Mouse (Mus musculus): Measurements from ENCODE around the gene Hsd17b11. TPM values are rescaled to one million over a fixed set of nuclear protein-coding genes. Genes with fewer than 3 reads are reported as not detected.
A peak's percentile ranks its signal among the peaks of the same experiment; 100 is the strongest.
"Not testable (repeated sequence)": the region's sequence is repeated elsewhere in the genome, so short reads cannot be mapped to it uniquely, and the experiment has no call there.

Gene Hsd17b11
- polyA plus RNA-seq, 1 experiment from 2014 or later, result 6.2 TPM

DNA sequence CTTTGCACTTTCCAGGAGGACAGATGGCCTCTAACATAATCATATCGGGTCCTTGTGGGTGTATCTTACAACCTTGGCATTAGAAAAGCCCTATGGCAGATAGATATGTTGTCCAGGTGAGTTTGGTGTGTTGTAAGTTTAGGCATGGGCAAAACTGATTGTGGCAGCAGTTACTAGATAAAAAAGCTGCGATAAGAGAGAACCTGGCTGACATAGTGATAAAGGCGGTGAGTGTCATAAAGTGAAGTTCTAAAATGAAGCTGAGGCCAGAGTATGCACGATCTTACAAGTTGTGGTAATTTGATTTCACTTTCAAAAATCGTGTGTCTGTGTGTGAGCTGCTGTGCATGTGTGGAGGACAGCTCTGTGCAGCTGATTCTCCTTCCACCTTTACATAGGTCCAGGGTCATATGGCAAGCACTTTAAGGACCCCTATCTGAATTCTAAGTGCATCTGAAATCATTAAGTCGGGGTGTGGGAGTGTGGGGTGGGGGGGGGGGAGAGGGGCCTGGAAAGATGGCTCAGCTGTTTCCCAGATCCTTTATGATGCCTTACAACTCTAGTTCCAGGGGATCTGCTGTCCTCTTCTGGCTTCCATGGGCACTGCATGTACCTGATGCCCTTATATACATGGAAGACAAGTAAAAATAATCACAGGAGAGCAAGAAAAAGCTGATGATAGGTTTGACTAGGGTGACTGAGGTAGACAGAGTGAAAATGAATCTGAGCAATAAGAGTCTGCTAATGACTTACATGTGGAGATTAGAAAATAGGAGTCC is 17.6 kb upstream of the Hsd17b11 start:
- WGBS, result 64% methylated on average over 6 of the region's 6 CpGs
- ATAC-seq (ENCODE audit: low read depth), result no peak
- H3K9me3 ChIP-seq (ENCODE audit: control insufficient read depth, low read length), result no peaks in the 10 kb centered on the region
- H3K4me3 ChIP-seq (ENCODE audit: low read length), result no peak overlapping the region
- no peak overlapping the region for H3K27ac ChIP-seq (ENCODE audit: low read length)
- no peaks in the 10 kb centered on the region for H3K27me3 ChIP-seq (ENCODE audit: control insufficient read depth, insufficient read depth, low read depth, low read length)
- no peak overlapping the region for H3K9ac ChIP-seq (ENCODE audit: low read length)
- H3K36me3 ChIP-seq (ENCODE audit: control insufficient read depth, insufficient read depth, low read length), result no peaks in the 10 kb centered on the region
- no peaks in the 10 kb centered on the region for H3K4me1 ChIP-seq (replicated peaks; ENCODE audit: control insufficient read depth, insufficient read depth, low read length)
- H3K4me2 ChIP-seq (ENCODE audit: low read depth, low read length), result no peak overlapping the region

DNA sequence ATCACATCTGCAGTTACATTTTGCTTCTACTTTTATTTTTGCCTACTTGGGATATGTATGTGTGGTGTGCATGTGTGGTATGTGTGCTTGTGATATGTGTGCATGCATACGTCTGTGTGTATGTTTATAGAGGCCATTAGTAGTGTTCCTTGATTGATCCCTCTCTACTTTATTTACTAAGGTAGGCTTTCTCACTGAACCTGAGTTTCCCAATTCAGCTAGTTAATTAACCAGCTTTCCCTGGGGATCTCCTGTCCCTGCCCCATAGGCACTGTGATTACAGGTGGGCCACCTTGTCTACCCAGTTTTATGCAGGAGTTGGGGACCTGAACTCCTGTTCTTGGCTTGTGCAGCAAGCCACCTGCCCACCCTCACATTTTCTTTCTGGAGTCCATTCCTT is 15.0 kb upstream of the Hsd17b11 start:
- Histone ChIP-seq H3K27me3 (ENCODE audit: control insufficient read depth, insufficient read depth, low read depth, low read length) (no peaks in the 10 kb centered on the region), H3K4me3 (ENCODE audit: low read length) (no peak overlapping the region), H3K27ac (ENCODE audit: low read length) (no peak overlapping the region), H3K9me3 (ENCODE audit: control insufficient read depth, low read length) (no peaks in the 10 kb centered on the region), H3K9ac (ENCODE audit: low read length) (no peak overlapping the region), H3K4me1 (replicated peaks; ENCODE audit: control insufficient read depth, insufficient read depth, low read length) (no peaks in the 10 kb centered on the region), H3K4me2 (ENCODE audit: low read depth, low read length) (no peak overlapping the region), H3K36me3 (ENCODE audit: control insufficient read depth, insufficient read depth, low read length) (no peaks in the 10 kb centered on the region)
- no peak for ATAC-seq (ENCODE audit: low read depth)
- WGBS, result 80% methylated on average over 1 of the region's 1 CpGs

DNA sequence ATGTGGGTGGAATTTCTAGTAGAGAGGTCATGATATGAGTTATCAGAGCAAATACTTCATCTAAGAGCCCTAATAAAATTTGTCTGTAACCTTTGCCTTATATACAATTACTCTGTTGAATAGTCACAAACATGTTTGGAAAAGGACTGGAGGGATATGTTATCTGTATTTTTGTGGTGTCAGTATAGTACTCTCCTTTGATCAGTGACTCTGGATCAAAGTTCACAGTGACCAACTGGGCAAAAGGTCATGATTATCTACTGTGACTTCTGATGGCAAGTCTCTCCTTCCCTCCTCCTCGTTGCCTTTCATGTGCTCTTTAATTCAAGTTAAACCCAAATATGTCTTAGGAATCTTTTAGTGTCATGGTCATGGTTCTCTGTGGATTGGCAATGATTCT is 14.1 kb upstream of the Hsd17b11 start:
- no peak overlapping the region for H3K4me2 ChIP-seq (ENCODE audit: low read depth, low read length)
- H3K4me3 ChIP-seq (ENCODE audit: low read length), result no peak overlapping the region
- no peak overlapping the region for H3K9ac ChIP-seq (ENCODE audit: low read length)
- H3K4me1 ChIP-seq (replicated peaks; ENCODE audit: control insufficient read depth, insufficient read depth, low read length), result no peaks in the 10 kb centered on the region
- no peak for ATAC-seq (ENCODE audit: low read depth)
- H3K27ac ChIP-seq (ENCODE audit: low read length), result no peak overlapping the region
- no peaks in the 10 kb centered on the region for H3K36me3 ChIP-seq (ENCODE audit: control insufficient read depth, insufficient read depth, low read length)
- H3K27me3 ChIP-seq (ENCODE audit: control insufficient read depth, insufficient read depth, low read depth, low read length), result no peaks in the 10 kb centered on the region
- WGBS, result 24% methylated on average over 1 of the region's 1 CpGs
- no peaks in the 10 kb centered on the region for H3K9me3 ChIP-seq (ENCODE audit: control insufficient read depth, low read length)

DNA sequence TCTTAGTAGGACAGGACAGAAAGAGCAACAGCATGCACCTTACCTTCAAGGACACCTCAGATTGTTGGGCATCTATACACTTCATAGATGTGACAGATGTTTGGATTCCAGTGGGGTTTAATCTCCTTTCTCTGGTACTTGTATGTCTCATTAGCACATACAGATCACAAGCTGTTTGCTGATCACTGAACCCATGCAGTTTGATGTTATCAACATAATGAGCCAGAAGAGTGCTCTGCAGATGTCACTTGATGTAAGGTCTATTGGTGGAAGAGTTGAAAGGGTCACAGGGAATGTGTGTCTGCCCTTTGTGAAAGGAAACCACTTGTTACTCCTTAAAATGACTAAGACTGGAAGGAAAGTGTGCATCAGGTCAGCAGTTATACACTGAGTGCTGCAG is 13.3 kb upstream of the Hsd17b11 start:
- no peak overlapping the region for H3K27ac ChIP-seq (ENCODE audit: low read length)
- no peak overlapping the region for H3K9ac ChIP-seq (ENCODE audit: low read length)
- H3K9me3 ChIP-seq (ENCODE audit: control insufficient read depth, low read length), result no peaks in the 10 kb centered on the region
- no peak overlapping the region for H3K4me3 ChIP-seq (ENCODE audit: low read length)
- no peak overlapping the region for H3K4me2 ChIP-seq (ENCODE audit: low read depth, low read length)
- no peaks in the 10 kb centered on the region for H3K27me3 ChIP-seq (ENCODE audit: control insufficient read depth, insufficient read depth, low read depth, low read length)
- ATAC-seq (ENCODE audit: low read depth), result no peak
- H3K4me1 ChIP-seq (replicated peaks; ENCODE audit: control insufficient read depth, insufficient read depth, low read length), result no peaks in the 10 kb centered on the region
- no peaks in the 10 kb centered on the region for H3K36me3 ChIP-seq (ENCODE audit: control insufficient read depth, insufficient read depth, low read length)

DNA sequence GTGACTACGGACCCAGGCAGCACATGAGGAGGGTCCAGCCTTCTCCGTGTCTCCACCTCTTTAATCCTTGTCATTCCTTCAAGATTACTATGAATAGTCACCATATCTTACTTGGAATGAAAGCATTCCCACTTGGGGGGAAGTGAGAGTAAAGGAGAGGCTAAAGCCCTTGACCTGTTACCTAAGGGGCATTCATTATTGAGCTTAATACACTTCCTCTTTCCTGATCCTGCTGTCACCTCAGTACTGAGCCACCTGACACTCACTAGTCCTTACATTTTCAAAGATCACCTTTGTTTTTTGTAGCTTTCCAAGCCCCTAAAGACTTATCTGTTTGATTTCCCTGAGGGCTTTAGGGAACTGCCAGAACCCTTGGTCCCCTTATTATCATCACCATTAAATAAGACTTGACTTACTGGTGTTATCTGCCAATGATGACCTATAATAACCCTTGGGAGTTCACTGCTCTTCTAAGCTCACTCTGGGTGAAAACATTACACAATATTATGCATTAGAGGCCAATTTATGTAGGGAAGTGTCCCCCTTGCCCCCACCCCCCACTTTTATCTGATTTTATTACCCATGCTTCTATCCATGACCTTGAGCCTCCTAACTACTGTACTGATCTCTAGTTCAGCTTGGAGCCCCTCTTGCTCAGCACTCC is 10.8 kb upstream of the Hsd17b11 start:
- Histone ChIP-seq H3K9ac (ENCODE audit: low read length) (no peak overlapping the region), H3K4me1 (replicated peaks; ENCODE audit: control insufficient read depth, insufficient read depth, low read length) (no peaks in the 10 kb centered on the region), H3K9me3 (ENCODE audit: control insufficient read depth, low read length) (no peaks in the 10 kb centered on the region), H3K4me2 (ENCODE audit: low read depth, low read length) (no peak overlapping the region), H3K27ac (ENCODE audit: low read length) (no peak overlapping the region), H3K36me3 (ENCODE audit: control insufficient read depth, insufficient read depth, low read length) (no peaks in the 10 kb centered on the region), H3K4me3 (ENCODE audit: low read length) (no peak overlapping the region), H3K27me3 (ENCODE audit: control insufficient read depth, insufficient read depth, low read depth, low read length) (no peaks in the 10 kb centered on the region)
- 50% methylated on average over 2 of the region's 2 CpGs for WGBS
- ATAC-seq (ENCODE audit: low read depth), result no peak

DNA sequence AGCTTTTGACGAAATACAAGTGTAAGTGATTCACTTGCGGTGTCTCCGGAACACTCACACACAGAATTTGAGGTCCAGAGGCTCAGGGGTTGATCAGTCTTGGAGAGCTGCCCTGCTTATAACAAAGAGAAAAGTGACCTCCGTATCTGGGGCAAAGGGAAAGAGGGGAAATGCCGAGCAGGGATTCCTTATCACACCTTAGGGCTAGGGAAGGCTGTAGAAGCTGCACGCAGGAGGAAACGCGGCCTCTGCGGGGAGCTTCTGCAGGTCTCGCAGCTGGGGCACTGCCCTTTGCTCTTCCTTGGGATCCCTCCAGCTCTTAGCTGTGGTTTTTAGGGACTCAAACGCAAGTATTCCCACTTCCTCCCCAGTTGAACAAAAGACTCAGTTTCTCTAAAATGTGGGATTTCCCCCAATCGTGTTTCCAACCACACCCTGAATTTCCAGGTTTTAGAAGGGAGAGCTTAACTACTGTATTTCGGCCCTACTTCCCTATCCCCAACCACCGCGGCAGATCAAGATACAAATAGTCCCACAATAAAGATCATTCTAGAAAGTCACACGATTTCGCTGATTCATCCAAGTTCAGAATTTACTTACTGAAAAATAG is 3.6 kb upstream of the Hsd17b11 start:
- Histone ChIP-seq H3K4me3 (ENCODE audit: low read length) (no peak overlapping the region), H3K27me3 (ENCODE audit: control insufficient read depth, insufficient read depth, low read depth, low read length) (no peaks in the 10 kb centered on the region), H3K27ac (ENCODE audit: low read length) (no peak overlapping the region), H3K9me3 (ENCODE audit: control insufficient read depth, low read length) (no peaks in the 10 kb centered on the region), H3K4me2 (ENCODE audit: low read depth, low read length) (no peak overlapping the region), H3K9ac (ENCODE audit: low read length) (0 out of 2 replicates have a peak overlapping the region, but pooled peaks have one; percentile 23), H3K36me3 (ENCODE audit: control insufficient read depth, insufficient read depth, low read length) (no peaks in the 10 kb centered on the region), H3K4me1 (replicated peaks; ENCODE audit: control insufficient read depth, insufficient read depth, low read length) (peaks cover 16% of the 10 kb centered on the region)
- 38% methylated on average over 17 of the region's 17 CpGs for WGBS
- no peak for ATAC-seq (ENCODE audit: low read depth)

DNA sequence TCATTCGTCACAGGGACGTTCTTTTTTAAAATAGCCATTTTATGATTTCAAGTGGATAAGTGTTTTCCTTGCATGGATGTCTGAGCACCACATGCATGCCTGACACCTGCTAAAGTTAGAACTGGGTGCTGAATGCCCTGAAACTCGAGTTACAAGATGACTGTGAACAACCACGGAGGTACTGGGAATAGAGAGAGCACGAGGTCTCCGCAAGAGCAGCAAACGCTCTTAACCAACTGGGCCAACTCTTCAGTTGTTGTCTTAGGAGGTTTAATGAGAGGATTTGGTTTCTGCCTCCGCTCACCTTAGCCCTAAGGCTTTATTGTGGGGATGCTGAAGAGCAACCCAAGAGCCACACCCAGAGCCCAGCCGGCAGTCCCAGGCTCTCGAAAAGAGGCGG is 3.0 kb upstream of the Hsd17b11 start:
- Histone ChIP-seq H3K36me3 (ENCODE audit: control insufficient read depth, insufficient read depth, low read length) (no peaks in the 10 kb centered on the region), H3K27ac (ENCODE audit: low read length) (no peak overlapping the region), H3K9me3 (ENCODE audit: control insufficient read depth, low read length) (no peaks in the 10 kb centered on the region), H3K4me3 (ENCODE audit: low read length) (no peak overlapping the region), H3K27me3 (ENCODE audit: control insufficient read depth, insufficient read depth, low read depth, low read length) (no peaks in the 10 kb centered on the region), H3K4me2 (ENCODE audit: low read depth, low read length) (no peak overlapping the region), H3K9ac (ENCODE audit: low read length) (no peak overlapping the region), H3K4me1 (replicated peaks; ENCODE audit: control insufficient read depth, insufficient read depth, low read length) (peaks cover 21% of the 10 kb centered on the region)
- ATAC-seq (ENCODE audit: low read depth), result no peak
- 62% methylated on average over 11 of the region's 11 CpGs for WGBS

DNA sequence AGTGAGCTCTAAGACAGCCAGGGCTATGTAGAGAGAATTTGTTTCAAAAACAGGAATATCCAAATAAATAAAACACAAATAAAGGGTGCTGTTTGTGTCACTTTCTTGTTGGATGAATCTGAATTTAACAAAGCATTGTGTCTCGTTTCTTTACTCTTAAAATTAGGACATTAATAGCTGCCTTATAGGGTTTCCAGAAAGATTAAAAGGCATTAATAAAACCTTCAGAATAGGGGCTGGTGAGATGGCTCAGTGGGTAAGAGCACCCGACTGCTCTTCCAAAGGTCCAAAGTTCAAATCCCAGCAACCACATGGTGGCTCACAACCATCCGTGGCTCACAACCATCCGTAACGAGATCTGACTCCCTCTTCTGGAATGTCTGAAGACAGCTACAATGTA is 2.5 kb upstream of the Hsd17b11 start:
- not testable (repeated sequence) for ATAC-seq (ENCODE audit: low read depth); H3K4me2 ChIP-seq (ENCODE audit: low read depth, low read length); H3K4me3 ChIP-seq (ENCODE audit: low read length); H3K9me3 ChIP-seq (ENCODE audit: control insufficient read depth, low read length); H3K36me3 ChIP-seq (ENCODE audit: control insufficient read depth, insufficient read depth, low read length); H3K9ac ChIP-seq (ENCODE audit: low read length); H3K27me3 ChIP-seq (ENCODE audit: control insufficient read depth, insufficient read depth, low read depth, low read length)
- Histone ChIP-seq H3K4me1 (replicated peaks; ENCODE audit: control insufficient read depth, insufficient read depth, low read length) (peaks cover 23% of the 10 kb centered on the region), H3K27ac (ENCODE audit: low read length) (peak overlapping the region; percentile 26; the same call in 1 of the 2 replicates)
- 77% methylated on average over 5 of the region's 5 CpGs for WGBS

DNA sequence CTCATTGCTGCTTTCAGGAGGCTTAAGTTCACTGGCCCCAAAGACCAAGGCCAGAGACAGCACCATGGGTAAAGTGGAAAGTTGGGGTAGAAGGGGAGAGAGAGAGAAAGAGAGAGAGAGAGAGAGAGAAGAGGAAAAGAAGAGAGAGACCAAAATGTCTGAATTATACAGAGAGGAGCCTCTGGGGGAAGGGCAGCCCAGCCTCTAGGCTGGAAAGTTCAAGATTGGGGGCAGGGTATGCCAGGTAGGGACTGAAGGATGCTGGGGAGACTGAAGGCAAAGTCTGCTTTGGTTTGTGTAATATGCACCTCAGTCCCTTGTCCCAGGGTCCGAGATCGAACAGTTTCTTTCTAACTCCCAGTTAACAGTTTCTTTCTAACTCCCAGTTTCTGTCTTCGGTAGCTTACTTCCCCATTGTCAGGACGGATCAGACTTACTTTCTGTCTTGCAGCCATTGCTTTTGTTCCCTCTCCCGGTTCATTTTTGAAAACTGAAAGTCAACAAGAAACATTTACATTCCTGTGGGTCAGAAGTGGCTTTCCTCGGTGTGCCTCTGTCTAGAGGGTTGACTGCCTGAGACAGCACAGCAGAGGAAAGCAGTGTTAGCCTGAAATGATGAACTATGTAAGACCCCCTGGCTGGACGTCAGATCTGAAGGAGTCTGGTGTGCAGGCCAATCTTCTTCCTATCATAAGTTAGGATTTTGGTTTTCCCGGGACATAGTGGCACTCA is 1.7 kb upstream of the Hsd17b11 start:
- H3K4me1 ChIP-seq (replicated peaks; ENCODE audit: control insufficient read depth, insufficient read depth, low read length), result peaks cover 25% of the 10 kb centered on the region
- peak overlapping the region; percentile 32 for H3K4me2 ChIP-seq (ENCODE audit: low read depth, low read length)
- H3K36me3 ChIP-seq (ENCODE audit: control insufficient read depth, insufficient read depth, low read length), result no peaks in the 10 kb centered on the region
- H3K27ac ChIP-seq (ENCODE audit: low read length), result peak overlapping the region; percentile 52
- 57% methylated on average over 8 of the region's 8 CpGs for WGBS
- no peak overlapping the region for H3K9ac ChIP-seq (ENCODE audit: low read length)
- peak overlapping the region; percentile 16; the same call in 1 of the 2 replicates for H3K4me3 ChIP-seq (ENCODE audit: low read length)
- H3K9me3 ChIP-seq (ENCODE audit: control insufficient read depth, low read length), result no peaks in the 10 kb centered on the region
- no peak for ATAC-seq (ENCODE audit: low read depth)
- H3K27me3 ChIP-seq (ENCODE audit: control insufficient read depth, insufficient read depth, low read depth, low read length), result no peaks in the 10 kb centered on the region

All from lung, embryonic 16.5 days (tissue).